Mouse (Mus musculus): ENCODE results near the gene Rapgef5.

Gene Rapgef5

DNA sequence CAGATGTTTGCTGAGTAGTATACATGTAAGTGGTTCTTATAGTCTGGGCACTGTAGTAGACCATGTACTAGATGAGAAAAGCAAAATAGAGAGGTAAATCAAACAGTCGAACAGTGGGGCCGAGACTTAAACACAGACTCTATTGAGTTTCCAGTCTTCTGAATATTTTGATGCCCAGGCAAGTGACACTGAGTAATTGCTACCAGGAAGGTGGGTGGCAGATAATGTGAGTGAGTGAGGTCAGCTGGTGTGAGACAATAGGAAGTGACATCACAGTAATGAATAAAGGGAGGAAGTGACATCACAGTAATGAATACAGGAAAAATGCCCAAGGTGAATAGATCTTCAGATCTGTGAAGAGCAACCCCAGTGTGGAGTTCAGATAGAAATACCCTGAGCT is at the start of gene Rapgef5:
Gene Rapgef5, plus strand, starts transcription at position 301 of the 400 bp plus-strand sequence.
- DNase-seq = no peak

DNA sequence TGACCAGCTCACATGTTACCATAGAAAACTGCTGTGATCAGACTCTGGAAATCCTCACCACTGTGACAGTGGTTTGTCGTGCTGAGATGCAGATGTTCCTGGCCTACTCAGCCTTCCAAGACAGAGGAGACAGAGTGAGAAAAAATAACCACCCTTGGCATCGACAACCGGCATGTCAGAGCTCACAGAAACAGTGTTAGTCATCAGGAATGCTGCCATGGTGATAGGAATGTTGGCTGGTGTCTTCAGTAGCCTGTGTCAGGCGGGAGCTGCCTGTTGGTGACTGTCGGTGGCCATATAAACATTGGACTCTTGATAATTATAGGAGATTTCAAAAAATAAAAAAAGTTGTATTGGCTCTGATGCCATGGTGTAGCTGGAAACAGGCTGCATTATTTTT is 48.0 kb upstream of the Rapgef5 start:
- no peak for DNase-seq

DNA sequence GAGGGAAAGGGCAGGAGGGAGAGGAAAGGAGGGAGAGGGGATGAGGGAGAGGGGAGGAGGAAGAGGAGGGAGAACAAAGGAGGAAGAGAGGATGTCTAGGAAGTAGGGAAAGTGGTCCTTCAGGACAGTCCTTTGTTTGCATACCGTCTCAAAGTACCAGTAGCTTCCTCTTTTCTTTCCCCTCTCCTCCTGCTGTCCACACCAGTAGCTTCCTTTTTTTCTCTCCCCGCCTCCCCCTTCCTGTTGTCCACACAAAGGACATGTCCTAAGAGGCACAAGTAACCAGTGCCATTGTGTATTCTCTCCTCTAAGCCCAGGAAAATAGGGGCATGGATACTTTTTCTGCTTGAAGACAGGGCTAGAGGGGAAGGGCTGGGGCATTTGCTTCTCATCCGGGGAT is 37.3 kb upstream of the Rapgef5 start:
- DNase-seq = peak in 1 of 2 experiments; percentile 16

DNA sequence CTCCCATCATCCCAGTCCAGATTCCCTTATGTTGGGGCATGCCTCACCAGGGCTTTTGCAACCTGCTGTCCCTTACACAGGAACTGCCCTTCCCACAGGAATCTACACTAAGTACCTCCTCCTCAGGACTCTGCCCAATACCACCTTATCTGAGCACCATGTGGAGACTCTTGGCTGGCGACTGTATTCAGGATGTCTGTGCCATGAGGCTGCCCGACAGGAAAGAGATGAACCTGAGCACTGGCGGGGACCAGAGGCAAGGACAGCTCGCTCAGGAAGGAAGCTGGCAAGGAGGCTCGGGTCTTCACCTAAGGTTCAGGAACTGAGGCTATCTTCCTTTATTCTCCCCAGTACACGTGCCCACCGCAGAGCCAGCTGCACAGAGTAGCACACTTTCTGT is 36.6 kb upstream of the Rapgef5 start:
- DNase-seq = peak; percentile 4 to 41

DNA sequence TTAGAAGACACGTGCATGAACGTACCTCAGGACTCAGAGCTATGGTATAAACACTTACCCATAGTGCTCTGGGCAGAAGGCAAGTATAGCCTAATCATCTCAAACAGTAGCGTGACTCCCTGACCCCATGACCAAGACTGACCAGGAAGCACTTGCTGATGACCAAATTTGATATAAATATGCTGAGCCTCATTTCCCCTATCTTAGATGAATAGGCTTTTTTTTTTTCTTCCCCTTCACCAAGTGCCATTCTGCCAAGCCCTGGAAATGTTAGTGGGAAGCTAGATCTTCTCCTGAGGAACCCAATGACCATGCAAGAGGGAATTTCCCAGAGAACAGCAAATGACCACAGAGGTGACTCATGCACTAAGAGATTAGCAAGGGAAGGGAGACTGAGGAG is 35.3 kb upstream of the Rapgef5 start:
- DNase-seq = peak in 1 of 2 experiments; percentile 4

DNA sequence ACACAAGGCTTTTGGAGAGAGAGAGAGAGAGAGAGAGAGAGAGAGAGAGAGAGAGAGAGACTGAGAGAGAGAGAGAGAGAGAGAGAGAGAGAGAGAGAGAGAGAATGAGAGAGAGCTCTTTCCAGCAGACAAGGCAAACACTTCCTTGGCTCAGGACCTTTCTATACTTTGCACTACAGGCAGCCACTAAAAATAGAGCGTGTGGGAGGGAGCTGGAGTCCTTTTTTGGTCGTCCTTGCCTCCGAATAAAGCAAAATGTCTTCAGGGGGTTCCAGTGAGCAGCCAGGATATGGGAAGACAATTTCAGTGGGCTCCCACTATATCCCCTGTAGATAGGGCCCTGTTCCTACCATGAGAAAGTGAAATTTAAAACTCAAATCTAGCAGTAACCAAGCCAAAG is 33.6 kb upstream of the Rapgef5 start:
- no peak for DNase-seq

DNA sequence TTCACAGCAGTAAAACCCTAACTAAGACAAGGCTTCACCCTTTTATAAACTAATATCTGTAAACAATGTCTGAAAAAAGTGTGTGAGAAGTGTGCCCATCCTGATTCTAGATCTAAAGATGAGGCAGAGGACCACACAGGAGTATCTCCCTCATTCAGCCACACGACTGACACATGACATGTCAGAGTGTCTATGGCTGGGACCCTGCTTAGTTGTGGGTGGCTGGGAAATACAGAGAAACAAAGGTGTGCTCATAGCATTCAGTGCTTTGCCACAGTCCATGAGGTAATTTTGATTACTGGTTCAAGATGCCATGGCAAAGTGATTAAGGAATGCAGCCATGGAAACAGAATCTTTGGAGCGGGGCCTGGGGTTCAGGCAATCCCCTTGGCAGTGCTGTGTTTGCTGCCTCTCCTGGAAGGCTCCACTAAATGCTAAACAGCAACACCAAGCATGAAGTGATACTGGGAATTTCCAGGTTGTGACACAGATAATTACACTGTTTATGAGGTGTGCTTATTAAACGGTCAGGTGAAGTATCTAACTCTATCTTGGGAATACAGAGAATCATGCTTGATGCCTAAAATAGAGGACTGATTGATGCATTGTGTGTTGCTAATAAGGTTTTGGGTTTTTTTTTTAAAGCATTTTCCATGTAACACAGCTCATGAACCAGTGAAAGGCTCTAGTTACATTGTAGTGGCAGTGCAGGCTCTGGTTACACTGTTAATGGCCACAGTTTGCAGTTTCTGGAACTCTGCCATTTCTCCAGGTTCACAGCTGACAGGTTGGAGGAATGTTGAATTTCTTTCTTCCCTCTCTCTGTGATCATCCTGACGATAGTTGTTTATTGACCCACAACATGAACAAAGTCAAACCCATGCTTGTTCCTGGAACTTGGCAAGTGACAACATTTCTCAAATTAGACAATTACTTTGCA is 29.9 kb upstream of the Rapgef5 start:
- DNase-seq = peak; percentile 5 to 19

DNA sequence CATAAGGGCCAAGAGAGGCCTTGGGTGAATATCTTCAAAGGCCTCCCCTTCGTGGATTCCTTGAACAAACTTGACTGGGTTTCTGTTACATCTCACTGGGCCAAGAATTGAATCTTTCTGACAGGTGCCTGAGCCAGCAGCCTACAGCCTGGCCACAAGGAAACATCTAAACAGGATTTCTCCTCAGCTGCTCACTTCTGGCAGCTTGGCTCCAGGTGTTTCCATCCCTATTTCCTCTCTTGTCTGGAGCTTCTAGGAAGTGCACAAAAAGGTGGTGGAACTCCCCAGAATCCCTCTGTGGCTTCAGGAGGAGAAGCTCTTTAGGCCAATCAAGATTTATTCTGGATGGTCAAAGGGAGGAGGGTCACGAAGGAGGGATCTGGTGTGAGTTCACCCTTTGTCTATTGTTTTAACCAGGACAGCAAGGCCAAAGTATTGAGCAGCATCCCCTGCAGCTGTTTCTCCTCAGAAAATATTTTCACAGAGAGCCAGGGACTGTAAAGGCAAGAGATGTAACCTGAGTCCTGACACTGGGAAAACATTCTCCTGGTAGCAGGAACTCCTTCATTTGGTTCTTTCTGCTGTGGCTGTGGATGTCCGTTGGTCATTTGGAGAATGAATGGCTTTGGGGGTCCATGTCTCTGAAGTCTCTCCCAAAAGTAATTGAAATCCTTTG is 19.6 kb upstream of the Rapgef5 start:
- peak in 1 of 2 experiments; percentile 4 for DNase-seq

DNA sequence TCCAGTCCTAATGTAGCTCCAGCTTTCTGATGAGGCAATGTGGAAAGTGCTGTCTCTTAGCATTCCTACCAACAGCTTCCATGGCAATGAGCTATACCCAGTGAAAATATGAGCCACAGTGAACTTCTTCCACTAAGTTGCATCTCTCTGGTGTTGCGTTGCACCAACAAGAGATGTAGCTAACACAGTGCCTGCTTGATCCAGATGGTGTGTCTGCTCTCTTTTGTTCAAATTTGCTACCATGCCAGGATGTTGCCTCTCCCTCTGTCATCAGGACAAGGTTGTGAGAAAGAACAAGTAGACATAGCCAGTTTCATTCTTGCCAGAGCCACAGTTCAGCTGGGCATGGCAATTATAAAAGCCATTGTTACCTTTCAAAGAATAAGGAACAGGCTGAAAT is 18.9 kb upstream of the Rapgef5 start:
- no peak for DNase-seq

DNA sequence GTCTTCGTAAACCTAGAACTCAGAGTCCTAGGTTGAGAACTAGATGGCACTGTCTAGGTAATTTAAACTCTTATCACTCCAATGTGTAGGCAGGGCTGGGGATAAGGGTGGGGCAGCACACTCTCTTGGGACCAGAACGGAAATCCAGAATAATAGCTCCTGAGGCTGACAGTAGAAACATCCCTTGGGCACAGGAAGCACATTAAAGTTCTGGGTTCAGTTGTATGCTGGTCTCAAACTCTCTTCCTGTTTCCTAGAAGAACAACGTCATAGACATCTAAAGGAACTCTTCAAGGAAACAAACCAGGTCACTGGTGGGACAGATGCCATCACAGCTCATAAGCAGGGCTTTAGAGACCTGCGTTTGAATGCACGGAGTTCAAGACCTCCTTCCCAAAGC is 17.0 kb upstream of the Rapgef5 start:
- DNase-seq = peak; percentile 39 to 59

DNA sequence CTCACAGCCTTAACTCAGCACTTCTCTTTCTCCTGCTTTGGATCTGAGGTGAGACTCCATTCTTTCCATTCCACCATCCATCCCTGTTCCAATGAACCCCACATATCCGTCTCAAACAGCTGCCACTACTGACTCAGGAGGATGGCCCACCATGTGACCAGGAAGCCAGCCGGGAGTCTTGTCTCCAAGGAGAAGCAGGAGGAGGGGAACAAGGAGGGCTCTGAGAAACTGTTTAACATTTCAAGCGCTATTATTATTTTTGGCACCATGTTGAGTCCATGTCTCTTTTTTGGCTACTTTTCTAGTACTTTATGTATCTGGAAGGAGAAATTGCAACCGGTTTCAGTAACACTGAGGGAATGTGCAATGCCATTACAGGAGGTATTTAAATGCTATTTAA is 15.1 kb upstream of the Rapgef5 start:
- DNase-seq = peak in 1 of 2 experiments; percentile 31

DNA sequence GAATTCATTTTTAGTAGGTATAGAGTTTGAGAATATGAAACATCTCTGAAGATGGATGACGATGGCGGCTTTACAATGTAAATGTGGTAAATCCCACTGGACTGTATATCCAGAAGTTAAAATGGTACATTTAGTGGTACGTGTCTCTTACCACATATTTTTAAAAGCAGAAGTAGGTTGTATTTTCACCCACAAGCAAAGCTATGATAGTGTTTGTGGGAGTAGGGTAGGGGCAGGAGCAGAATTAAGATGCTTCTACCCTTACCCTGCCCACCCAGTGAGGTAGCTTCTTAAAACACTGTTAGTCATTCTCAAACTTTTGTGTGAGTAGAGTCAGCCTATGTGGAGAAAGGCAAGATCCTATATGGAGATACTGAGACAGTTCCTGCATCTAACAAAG is 13.4 kb upstream of the Rapgef5 start:
- no peak for DNase-seq

DNA sequence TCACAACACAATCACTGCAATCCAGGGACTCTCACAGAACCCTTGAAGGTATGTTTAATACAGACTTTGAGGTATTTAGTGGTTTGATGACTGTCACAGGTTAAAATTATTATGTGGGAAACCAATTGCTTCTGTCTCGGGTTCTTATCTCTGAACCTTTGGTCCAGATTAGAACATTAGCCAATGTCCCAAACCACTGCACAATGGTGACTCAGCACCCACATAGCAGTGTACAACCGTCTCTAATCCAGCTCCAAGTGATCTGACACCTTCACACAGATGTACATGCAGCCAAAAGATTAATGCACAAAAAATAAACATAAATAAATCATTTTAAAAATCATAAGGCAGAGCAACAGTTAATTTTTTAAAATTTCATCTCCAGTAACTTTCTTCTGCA is 11.1 kb upstream of the Rapgef5 start:
- no peak for DNase-seq

DNA sequence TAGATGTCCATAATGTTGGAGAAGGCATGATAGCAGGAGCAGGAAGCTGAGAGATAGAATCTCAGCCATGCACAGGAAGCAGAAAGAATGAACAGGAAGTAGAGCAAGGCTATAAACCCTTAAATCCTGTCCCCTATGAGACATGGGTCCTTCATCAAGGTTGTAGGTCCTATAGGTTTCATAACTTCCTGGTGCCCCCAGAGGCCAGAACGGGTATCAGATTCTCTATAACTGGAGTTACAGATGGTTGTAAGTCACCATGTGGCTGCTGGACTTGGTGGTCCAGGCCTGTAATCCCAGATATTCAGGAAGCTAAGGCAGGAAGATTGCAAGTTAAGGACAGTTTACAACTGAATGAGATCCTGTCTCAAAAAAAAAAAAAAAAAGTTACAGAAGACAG is 8.5 kb upstream of the Rapgef5 start:
- DNase-seq = no peak

DNA sequence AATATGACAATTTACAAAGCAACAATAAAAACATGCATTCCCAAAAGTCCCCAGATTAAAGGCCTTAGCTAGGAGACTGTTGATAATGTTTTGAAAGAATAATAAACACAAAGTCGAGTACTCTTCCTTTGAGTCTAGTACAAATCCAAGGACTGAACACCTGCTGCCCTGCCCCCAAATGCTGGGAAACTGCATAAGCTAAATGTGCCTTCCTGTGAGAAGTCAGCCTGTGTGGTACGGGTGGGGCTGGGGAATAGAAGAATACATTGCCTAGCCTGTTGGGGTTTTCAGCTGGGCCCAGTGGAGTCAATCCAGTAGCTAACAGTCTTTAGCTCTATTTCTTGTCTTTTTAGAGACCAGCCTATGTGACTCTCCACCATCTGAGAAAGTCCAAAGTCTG is 6.4 kb upstream of the Rapgef5 start:
- no peak for DNase-seq

DNA sequence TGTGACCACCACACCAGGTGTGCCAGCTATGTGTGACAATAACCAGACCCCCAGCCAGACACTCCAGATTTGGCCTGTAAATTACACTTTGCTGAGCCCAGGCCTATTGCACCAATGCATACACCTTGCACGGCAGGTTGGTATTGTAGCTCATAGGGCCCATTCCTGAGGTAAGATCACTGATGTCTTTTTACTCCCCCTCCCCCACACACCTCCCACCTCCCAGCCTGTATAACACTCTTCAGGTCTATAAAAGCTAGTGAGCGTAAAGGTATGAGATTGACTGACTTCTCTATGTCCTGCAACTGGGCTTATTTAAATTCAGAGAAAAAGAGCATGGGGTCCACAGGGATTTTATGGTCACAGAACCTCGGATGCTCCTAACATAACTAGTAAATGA is 3.8 kb upstream of the Rapgef5 start:
- DNase-seq = no peak

DNA sequence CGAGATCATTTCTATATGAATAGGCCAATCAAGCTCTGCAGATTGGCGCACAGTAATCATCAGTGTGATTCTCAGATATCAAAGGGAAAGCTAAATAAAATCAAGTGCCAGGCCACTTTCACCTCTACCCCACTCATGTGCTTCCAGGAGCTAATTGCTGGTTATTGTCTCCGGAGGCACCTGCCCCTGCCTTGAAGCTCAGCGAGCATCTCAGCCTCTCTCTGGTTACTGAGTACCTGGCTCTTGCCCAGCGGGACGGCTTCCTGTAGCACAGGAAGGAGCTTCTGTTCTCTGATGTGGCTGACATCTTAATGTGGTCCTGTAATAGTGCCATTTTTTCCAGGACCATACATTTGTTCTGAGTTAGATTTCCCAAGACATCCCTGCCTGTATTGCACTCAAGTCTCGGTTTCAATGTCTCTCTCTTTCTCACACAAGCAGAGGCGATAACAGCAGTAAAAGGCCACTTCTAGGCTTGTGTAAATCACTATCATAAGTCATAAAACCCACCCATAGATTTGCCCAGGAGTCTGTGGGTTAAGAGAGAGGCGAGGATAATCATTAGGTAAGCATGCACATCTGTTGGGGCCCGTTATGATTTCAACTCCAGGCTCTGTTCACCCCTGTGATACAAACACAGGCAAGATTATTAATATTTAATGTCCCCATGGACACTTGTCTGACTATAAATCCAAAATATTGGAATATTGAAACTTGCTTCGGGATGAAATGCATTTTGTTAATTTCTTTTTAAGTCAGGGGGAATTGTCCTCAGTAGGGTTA is 2.9 kb upstream of the Rapgef5 start:
- DNase-seq = no peak

DNA sequence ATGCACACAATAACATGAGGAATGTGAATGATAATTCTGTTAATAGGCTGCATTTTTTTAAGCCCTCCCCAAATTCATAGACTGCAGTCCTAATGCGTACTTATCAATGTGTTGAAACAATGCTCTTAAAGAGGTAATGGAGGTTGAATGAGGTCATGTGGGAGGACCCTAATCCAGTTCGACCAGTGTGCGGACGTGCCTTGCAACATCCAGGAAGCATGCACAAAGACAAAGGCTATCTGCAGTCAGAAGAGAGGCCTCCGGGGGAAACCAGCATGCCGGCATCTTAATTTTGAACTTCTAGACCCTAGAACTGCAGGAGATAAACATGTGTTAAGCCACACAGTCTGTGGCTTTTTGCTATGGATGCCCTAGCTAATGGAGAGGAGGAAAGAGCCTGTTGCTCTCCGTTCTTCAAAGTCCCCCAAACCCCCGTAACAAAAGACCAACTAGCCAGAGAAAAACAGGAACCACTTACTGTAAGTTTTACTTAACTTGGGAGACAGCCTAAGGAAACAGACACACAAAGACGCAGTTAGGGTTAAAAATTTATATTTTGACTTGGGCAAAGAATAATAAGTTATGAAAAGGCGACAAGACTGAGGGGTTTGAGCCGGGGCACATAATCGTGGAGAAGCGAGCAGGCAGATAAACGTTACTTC is 1.1 kb downstream of the Rapgef5 start:
- DNase-seq = no peak

DNA sequence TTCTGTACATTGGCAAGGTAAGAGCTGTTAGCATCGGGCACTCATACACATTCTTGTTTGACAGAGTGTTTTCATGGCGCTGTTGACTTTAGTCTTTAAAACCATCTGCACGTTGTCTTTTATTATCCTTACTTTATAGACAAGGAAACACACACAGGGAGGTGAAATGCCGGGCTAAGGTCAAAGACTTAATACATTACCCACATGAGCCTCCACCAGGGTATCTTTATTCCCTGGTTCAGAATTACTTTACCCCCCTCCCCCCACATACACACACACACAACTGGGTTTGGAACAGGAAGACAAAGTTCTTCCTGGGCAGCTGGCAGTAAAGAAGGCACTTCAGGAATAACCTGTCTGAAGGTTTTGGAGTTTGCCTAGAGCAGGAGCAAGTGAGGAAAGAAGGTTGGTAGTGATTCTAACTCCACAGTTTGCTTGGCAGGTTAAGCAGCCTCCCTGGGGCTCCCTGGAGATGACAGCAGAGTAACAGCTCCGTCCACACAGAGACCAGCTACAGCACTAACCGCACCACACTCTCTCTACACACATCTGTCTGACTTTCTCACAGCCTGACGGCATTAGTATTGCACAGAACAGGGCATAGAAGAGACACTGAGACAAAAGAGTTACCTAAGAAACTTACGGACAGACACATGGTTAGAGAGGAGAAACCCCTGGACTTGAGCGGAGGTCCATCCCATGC is 8.2 kb downstream of the Rapgef5 start:
- no peak for DNase-seq

DNA sequence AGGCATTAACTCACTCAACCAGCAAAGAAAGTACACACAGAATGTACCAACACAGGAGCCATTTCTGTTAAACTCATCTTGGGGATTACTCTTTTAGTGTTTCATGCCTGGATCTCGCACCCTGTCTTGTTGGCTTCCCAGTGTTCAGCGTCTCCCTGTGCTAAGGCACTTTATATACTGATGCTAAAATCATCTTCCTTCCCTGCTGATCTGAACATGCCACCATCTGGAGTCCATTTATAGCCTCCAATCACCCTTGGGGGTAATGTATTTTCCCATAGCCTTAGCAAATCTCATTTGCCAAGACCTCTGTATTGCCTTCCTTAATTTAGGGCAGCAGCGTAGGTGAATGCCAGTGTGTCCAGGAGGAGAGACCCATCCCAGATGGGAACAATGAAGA is 11.6 kb downstream of the Rapgef5 start:
- DNase-seq = no peak

DNA sequence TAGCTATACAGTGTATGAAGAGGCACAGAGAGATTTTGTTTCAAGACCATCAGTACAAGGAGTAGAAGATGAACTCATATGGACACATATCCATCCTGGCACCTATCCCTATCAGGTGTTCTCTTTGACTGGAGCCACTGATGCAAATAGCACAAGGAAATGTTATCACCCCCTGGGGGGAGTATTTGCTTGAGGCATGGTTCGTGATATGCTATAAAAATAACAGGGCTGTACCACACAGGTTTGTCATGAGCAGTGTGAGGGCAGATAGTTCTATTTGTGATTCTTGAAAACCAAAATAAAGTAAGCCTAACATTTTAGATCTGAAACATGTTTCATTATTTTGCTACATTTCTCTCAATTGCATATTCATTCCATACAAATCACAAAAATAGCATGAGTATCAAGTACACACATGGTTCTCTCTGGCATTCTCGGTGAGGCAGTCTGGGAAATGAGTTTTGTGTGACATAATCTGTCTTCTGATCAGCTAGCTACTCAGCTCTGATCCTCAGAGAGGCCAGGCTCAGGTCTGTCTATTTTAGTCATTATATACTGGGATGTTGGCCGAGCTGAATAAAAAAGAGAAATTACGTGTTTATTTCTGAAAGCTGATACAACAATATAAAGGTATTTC is 12.3 kb downstream of the Rapgef5 start:
- DNase-seq = no peak

DNA sequence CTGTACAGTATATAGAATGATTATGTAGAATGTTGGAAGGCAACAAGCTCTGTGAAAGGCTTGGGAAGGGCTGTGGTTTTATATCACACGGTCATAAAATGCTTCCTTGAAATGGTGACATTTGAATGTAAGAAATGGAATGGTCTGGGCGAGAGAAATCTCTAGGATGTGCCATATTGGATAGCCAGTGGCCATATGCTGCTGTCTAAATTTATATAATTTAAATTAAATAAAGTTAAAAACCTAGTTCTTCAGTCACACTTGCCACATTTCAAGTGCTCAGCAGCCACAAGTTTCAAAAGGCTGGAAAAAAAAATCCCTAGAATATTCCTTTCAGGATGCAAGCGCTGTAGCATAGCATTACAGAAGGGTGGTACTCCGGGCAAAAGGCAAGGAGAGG is 14.8 kb downstream of the Rapgef5 start:
- no peak for DNase-seq
